Mouse (Mus musculus): ENCODE results near the gene Ucp2. TPM values are rescaled to one million over a fixed set of nuclear protein-coding genes. Genes with fewer than 3 reads are reported as not detected.
A peak's percentile ranks its signal among the peaks of the same experiment; 100 is the strongest.
"Not testable (repeated sequence)": the region's sequence is repeated elsewhere in the genome, so short reads cannot be mapped to it uniquely, and the experiment has no call there.

The Ucp2 gene
- polyA plus RNA-seq, 1 experiment from 2014 or later = 814 TPM

DNA sequence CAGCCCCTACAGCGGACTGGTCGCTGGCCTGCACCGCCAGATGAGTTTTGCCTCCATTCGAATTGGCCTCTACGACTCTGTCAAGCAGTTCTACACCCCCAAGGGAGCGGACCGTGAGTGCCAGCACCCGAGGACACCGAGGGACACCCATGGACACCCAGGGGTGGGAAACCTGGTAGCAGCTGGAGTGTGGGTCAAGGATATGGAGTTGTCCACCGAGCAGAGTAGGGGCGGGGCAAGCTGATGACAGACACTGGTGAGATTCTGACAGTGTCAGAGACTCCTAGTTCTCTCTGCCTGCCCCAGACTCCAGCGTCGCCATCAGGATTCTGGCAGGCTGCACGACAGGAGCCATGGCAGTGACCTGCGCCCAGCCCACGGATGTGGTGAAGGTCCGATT lies 13.0 kb upstream of the Ucp2 start:
- H3K4me2 ChIP-seq = no peak overlapping the region
- peak; percentile 38; the same call in 1 of the 2 replicates for ATAC-seq

DNA sequence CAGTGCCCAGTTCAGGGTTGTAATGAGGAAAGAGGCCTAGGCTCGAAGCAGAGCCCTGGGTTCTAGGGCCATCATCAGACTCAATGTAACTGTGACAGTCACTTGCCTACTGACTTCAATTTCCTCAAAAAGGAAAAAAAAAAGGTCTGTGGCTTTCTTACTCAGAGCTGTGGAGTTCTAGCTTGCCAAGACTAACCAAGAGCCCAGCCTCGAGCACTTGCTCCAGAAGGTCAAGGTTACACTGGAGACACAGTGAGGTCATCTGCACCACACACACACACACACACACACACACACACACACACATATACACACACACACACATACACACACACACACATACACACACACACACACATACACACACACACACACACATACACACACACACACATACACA lies 11.1 kb upstream of the Ucp2 start:
- not testable (repeated sequence) for H3K27ac ChIP-seq; H3K27me3 ChIP-seq (replicated peaks); H3K4me3 ChIP-seq; H3K4me2 ChIP-seq; H3K9me3 ChIP-seq (replicated peaks); ATAC-seq; H3K9ac ChIP-seq; H3K36me3 ChIP-seq
- WGBS (ENCODE audit: insufficient replicate concordance) = 88% methylated on average over 2 of the region's 2 CpGs
- H3K4me1 ChIP-seq = peaks cover 37% of the 10 kb centered on the region

More for the DNA sequence above, 13.0 kb upstream of the Ucp2 start:
- Histone ChIP-seq H3K4me3 (no peak overlapping the region), H3K9ac (no peak overlapping the region), H3K27ac (no peak overlapping the region), H3K36me3 (no peaks in the 10 kb centered on the region), H3K27me3 (replicated peaks) (peaks cover 7% of the 10 kb centered on the region; the same call in 1 of the 2 replicates), H3K9me3 (replicated peaks) (no peaks in the 10 kb centered on the region), H3K4me1 (peaks cover 36% of the 10 kb centered on the region)
- WGBS (ENCODE audit: insufficient replicate concordance) = 74% methylated on average over 17 of the region's 17 CpGs

DNA sequence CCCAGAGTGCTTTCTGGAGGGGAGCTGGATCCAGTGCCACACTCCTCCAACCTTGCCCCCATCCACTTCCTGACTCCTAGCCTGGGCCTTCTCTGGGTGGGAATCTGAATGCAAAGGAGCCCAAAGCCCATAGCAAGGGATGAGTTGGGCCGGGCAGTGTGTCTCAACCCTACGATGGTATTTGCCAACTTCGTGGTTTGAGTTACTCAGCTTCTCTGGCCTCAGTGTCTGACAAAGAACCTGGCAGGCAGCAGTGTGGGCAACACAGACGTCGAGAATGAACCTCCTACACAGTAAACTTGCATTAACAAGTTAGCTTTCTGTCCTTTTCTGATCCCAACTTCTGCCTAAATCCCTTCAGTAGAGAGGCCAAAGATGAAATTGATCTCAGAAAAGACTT lies 8.6 kb upstream of the Ucp2 start:
- no peak overlapping the region for H3K27ac ChIP-seq
- peaks cover 41% of the 10 kb centered on the region for H3K4me1 ChIP-seq
- no peak for ATAC-seq
- H3K4me3 ChIP-seq = no peak overlapping the region
- WGBS (ENCODE audit: insufficient replicate concordance) = 70% methylated on average over 5 of the region's 5 CpGs
- no peak overlapping the region for H3K4me2 ChIP-seq
- no peaks in the 10 kb centered on the region for H3K36me3 ChIP-seq
- no peak overlapping the region for H3K9ac ChIP-seq
- H3K27me3 ChIP-seq (replicated peaks) = peaks cover 1% of the 10 kb centered on the region; the same call in 1 of the 2 replicates
- H3K9me3 ChIP-seq (replicated peaks) = no peaks in the 10 kb centered on the region

DNA sequence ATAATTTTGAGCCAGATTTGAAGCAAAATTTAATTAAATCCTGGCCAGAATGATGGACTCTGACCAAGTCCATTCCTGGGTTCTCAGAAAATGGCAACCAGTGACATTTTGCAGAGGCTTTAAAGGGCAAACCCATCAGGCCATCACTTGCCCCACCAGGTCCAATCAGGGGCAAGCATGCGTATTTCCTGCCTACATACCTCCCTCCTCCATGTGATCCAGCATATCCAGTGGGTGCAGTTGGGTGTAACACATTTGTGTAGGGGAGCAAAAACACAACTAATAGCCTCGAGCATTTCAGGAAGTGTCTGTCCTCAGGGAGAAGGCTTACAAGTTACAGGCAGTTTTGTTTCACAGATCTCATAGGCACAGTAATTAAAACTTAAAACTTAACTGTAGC lies 5.8 kb upstream of the Ucp2 start:
- H3K27me3 ChIP-seq (replicated peaks) = no peaks in the 10 kb centered on the region
- 52% methylated on average over 2 of the region's 2 CpGs for WGBS (ENCODE audit: insufficient replicate concordance)
- no peak overlapping the region for H3K27ac ChIP-seq

DNA sequence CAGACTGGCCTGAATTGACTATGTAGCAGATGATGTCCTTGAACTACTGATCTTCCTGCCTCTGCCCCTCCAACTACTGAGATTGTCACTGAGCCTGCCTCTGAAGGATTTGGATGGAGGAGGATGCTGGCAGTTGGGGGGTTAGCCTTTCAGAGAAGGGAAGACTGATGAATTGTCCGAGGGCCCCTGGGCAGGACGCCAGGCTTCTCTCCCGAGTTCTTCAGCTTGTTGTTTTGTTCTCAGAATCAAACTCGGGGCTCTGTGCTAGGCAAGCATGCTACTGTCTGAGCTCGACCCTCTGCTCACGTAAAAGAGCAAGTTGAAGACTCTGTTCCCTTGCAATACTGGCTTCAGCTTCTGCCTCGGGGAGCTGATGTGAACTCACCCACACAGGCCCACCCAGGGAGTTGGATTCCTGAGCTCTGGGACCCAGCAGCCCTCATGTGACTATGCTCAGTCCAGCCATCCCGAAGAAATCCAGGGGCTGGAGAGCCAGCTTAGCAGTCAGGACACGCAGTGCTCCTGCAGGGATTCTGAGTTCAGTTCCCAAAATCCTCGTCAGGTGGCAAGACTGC lies 4.6 kb upstream of the Ucp2 start:
- H3K27ac ChIP-seq = no peak overlapping the region

More for the DNA sequence above, 5.8 kb upstream of the Ucp2 start:
- ATAC-seq = no peak
- Histone ChIP-seq H3K36me3 (no peaks in the 10 kb centered on the region), H3K4me3 (no peak overlapping the region), H3K4me1 (peaks cover 36% of the 10 kb centered on the region), H3K9me3 (replicated peaks) (no peaks in the 10 kb centered on the region), H3K9ac (peak overlapping the region; percentile 24; the same call in 1 of the 2 replicates), H3K4me2 (no peak overlapping the region)

DNA sequence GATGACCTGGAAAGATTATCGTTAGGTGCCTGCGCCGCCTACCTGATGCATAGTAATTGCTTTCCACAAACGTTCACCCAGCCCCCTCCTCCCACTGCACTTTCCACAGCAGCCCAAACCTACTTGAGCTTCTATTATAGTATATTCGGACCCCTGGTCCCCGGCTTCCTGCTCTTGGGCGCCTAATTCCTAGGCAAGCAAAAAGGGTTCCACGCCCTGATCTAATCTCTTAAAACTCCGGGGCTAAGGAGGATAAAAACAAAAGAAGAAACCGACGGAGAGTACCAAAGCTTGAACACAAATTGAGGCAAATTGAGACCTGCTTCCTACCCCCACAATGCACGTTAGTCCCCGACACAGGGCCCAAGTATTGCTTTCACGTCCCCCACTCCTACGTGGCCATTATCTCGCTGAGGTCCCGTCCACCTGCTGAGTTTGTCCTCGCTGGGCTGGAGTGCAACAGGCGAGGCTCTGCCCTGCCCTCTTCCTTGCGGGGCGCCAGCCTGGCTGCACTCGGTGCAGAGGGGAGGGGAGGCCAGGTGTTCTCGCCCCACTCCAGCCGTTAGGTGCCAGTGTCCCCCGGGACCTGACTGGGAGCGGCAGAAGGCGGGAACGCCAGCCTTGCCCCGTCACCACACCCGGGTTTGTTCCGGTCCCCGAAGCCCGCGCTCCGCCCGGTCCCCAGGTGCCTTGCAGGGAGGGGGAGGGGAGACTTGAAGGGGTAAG lies 583 bp upstream of the Ucp2 start:
- peaks cover 37% of the 10 kb centered on the region for H3K36me3 ChIP-seq
- H3K27me3 ChIP-seq (replicated peaks) = no peaks in the 10 kb centered on the region
- peak overlapping the region; percentile 94 for H3K4me2 ChIP-seq
- H3K27ac ChIP-seq = peak overlapping the region; percentile 91
- peak overlapping the region; percentile 82 for H3K4me3 ChIP-seq
- peaks cover 51% of the 10 kb centered on the region for H3K4me1 ChIP-seq
- peak; percentile 75 for ATAC-seq
- 2% methylated on average over 36 of the region's 36 CpGs for whole genome bisulfite sequencing (ENCODE audit: insufficient replicate concordance)
- peak overlapping the region; percentile 95 for H3K9ac ChIP-seq
- H3K9me3 ChIP-seq (replicated peaks) = no peaks in the 10 kb centered on the region

More for the DNA sequence above, 4.6 kb upstream of the Ucp2 start:
- Histone ChIP-seq H3K4me1 (peaks cover 37% of the 10 kb centered on the region), H3K9me3 (replicated peaks) (no peaks in the 10 kb centered on the region), H3K36me3 (no peaks in the 10 kb centered on the region), H3K4me2 (no peak overlapping the region), H3K27me3 (replicated peaks) (no peaks in the 10 kb centered on the region), H3K4me3 (no peak overlapping the region), H3K9ac (no peak overlapping the region)
- 58% methylated on average over 10 of the region's 10 CpGs for WGBS (ENCODE audit: insufficient replicate concordance)
- no peak for ATAC-seq

DNA sequence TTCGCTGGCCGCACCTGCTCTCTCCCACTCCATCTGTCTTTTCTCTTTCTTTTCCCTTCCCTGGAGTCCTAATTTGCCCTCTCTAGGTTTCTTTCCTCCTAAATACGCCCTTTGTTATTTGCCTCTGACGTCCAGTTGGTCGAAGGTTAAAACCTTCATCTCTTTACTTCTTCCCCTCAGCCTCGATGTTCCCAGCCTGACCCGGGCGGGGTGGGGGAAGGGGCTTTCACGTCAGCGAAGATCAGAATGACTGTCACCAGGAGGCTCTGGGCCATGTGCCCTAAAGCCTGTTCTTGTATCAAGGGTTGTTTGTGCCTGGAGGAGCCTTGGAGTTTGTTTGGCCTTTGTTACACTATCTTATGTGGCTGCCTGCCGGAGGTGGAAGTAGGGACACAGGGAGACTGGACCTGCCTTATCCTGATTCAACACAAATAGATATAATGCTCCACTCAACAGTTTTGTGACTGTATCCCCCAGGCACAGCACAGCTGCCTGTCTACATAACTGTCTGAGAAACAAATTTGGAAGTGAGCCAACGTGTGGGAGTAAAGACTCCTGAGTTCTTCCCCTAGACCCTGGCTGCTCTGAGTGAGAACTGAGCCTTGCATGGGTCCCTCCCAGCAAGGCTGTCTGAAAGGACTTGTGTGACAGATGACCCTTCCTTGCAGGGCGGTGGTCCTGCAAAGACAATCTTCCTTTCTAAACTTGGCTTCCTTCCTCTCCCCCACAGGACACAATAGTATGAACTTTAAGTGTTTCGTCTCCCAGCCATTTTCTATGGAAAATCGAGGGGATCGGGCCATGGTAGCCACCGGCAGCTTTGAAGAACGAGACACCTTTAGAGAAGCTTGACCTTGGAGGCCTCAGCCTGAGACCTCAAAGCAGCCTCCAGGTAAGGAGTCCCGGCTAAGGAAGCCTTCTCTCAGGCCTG lies 612 bp downstream of the Ucp2 start:
- H3K9me3 ChIP-seq (replicated peaks) = no peaks in the 10 kb centered on the region
- ATAC-seq = peak; percentile 2; the same call in 1 of the 2 replicates
- WGBS (ENCODE audit: insufficient replicate concordance) = 13% methylated on average over 19 of the region's 19 CpGs
- H3K4me2 ChIP-seq = peak overlapping the region; percentile 94
- H3K4me3 ChIP-seq = peak overlapping the region; percentile 82
- H3K9ac ChIP-seq = peak overlapping the region; percentile 95
- H3K36me3 ChIP-seq = peaks cover 49% of the 10 kb centered on the region
- peaks cover 61% of the 10 kb centered on the region for H3K4me1 ChIP-seq
- peak overlapping the region; percentile 91 for H3K27ac ChIP-seq
- H3K27me3 ChIP-seq (replicated peaks) = no peaks in the 10 kb centered on the region

DNA sequence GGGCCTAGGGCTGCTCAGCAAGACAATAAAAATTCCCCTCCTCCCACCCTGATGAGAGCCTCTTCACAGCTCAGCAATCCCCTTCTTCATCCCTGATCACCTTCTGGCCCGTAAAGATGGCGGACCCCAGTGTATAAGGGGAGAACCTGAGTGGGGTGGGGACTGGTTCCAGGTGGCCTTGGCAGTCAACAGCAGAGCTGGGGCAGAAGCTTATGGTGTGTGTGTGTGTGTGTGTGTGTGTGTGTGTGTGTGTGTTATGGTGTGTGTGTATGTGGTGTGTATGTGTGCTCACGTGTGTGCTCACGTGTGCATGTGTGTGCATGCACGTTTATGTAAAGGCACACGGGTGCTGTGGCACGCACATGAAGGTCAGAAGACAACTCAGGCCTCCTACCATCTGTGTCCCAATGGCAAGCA lies 1.3 kb downstream of the Ucp2 start:
- H3K27me3 ChIP-seq (replicated peaks) = no peaks in the 10 kb centered on the region
- H3K36me3 ChIP-seq = peaks cover 56% of the 10 kb centered on the region
- peak overlapping the region; percentile 91 for H3K27ac ChIP-seq
- H3K4me3 ChIP-seq = peak overlapping the region; percentile 82
- H3K9me3 ChIP-seq (replicated peaks) = no peaks in the 10 kb centered on the region
- 54% methylated on average over 7 of the region's 7 CpGs for WGBS (ENCODE audit: insufficient replicate concordance)
- H3K4me1 ChIP-seq = peaks cover 68% of the 10 kb centered on the region
- no peak for ATAC-seq
- peak overlapping the region; percentile 95 for H3K9ac ChIP-seq
- H3K4me2 ChIP-seq = peak overlapping the region; percentile 94

DNA sequence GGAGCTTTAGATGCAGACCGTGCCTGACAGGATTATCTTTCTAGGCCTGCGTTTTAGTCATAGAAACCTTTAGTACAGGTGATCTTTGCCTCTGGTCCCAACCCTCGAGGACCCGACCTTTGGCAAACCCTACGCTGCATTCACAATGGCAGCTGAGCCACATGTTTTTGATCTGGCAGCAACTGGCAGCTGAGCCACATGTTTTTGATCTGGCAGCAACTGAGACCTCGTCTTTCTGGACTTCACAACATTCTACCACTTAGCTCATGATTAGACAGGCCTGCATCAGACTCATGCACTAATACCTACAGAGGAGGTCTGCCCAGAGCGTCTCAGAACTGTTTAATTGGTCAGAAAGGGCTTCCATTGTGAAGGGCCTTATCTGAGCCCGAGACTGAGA lies 1.9 kb downstream of the Ucp2 start:
- H3K4me1 ChIP-seq = peaks cover 74% of the 10 kb centered on the region
- 33% methylated on average over 8 of the region's 8 CpGs for WGBS (ENCODE audit: insufficient replicate concordance)

DNA sequence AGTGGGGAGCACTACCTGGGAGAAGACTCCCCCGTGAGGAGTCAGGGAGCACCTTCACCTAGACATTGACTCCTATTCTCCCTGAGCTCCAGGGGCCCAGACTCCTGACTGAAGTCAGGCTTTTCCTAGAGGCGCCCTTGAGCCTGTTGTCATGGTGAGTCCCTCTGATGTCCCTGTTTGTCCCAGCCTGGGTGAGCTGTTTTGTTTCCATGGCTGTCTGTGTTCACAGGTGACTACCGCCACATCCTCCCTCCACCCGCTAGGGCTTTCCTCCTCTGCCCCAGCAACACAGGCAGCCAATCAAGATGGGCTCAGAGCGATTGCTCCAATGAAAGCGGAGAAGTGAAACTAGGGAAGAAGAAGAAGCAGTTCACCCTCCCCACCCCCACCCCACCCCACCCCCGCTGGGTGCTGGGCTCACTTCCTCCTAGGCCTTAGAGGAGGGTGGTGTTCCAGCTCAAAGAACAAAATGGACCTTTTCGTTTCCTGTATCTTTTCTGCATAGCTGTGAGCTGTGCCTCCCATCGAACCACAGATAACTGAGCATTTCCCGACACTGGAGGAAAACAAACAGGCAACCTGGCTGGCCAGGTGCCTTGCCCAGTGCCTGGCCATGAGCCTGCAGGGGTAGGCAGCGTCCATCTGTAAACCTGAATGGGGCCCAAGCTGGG lies 2.6 kb downstream of the Ucp2 start:
- Histone ChIP-seq H3K27ac (peak overlapping the region; percentile 91), H3K36me3 (peaks cover 69% of the 10 kb centered on the region), H3K9ac (peak overlapping the region; percentile 95), H3K4me3 (peak overlapping the region; percentile 82), H3K9me3 (replicated peaks) (no peaks in the 10 kb centered on the region), H3K4me2 (peak overlapping the region; percentile 94), H3K4me1 (peaks cover 80% of the 10 kb centered on the region), H3K27me3 (replicated peaks) (no peaks in the 10 kb centered on the region)
- peak; percentile 31 for ATAC-seq
- 26% methylated on average over 11 of the region's 11 CpGs for WGBS (ENCODE audit: insufficient replicate concordance)

More for the DNA sequence above, 1.9 kb downstream of the Ucp2 start:
- Histone ChIP-seq H3K9me3 (replicated peaks) (no peaks in the 10 kb centered on the region), H3K27me3 (replicated peaks) (no peaks in the 10 kb centered on the region), H3K4me3 (peak overlapping the region; percentile 82), H3K4me2 (peak overlapping the region; percentile 94), H3K9ac (peak overlapping the region; percentile 95), H3K27ac (peak overlapping the region; percentile 91), H3K36me3 (peaks cover 62% of the 10 kb centered on the region)
- ATAC-seq = no peak

DNA sequence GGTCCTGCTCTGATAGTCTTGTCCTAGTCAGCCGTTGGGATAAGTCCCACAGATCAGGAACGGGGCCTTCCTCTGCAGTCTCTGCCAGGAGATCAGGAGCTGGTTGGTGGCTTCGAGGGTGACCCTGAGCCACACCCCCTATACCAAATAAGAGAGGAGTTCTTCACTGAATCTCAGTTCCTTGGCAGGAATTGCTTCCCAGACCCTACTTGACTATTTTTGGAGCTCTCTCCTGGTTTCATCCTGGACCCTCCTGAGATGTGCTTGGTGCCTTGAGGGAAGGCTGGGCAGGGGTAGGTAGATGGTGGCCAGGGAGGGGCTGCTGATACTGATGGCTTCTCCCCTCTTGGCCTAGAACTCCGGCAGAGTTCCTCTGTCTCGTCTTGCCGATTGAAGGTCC lies 3.2 kb downstream of the Ucp2 start:
- H3K4me1 ChIP-seq = peaks cover 87% of the 10 kb centered on the region
- 84% methylated on average over 6 of the region's 6 CpGs for WGBS (ENCODE audit: insufficient replicate concordance)
- peaks cover 69% of the 10 kb centered on the region for H3K36me3 ChIP-seq

More for the DNA sequence above, 3.2 kb downstream of the Ucp2 start:
- no peaks in the 10 kb centered on the region for H3K27me3 ChIP-seq (replicated peaks)
- H3K9ac ChIP-seq = peak overlapping the region; percentile 95
- peak overlapping the region; percentile 94 for H3K4me2 ChIP-seq
- H3K4me3 ChIP-seq = peak overlapping the region; percentile 82
- H3K27ac ChIP-seq = peak overlapping the region; percentile 91
- ATAC-seq = no peak
- no peaks in the 10 kb centered on the region for H3K9me3 ChIP-seq (replicated peaks)

All from liver, embryonic 12.5 days (tissue).